Mouse (Mus musculus): ENCODE results near the gene Bin2. TPM values are rescaled to one million over a fixed set of nuclear protein-coding genes. Genes with fewer than 3 reads are reported as not detected.
"Not testable (repeated sequence)": the region's sequence is repeated elsewhere in the genome, so short reads cannot be mapped to it uniquely, and the experiment has no call there.

Bin2 gene
- polyA plus RNA-seq, 1 experiment from 2014 or later: 1.7 TPM

- peak overlapping the region; percentile 50 for H3K4me2 ChIP-seq
- peaks cover 16% of the 10 kb centered on the region for H3K36me3 ChIP-seq (ENCODE audit: poor library complexity, severe bottlenecking)
- no peaks in the 10 kb centered on the region for H3K9me3 ChIP-seq (replicated peaks)
- H3K27me3 ChIP-seq: peaks cover 6% of the 10 kb centered on the region; the same call in 1 of the 2 replicates
- H3K9ac ChIP-seq: no peak overlapping the region
- no peak overlapping the region for H3K27ac ChIP-seq
- peaks cover 25% of the 10 kb centered on the region for H3K4me1 ChIP-seq
- peak overlapping the region; percentile 18 for H3K4me3 ChIP-seq
- WGBS: 10% methylated on average over 16 of the region's 16 CpGs
- ATAC-seq: no peak
Measured at GRCm38 (mm10) chr15:100613584-100613983, 55.8 kb downstream of the Bin2 start.

GRCm38 (mm10) chr15:100612432-100612831, 56.9 kb downstream of the Bin2 start:
- H3K27me3 ChIP-seq: peaks cover 6% of the 10 kb centered on the region; the same call in 1 of the 2 replicates
- H3K9ac ChIP-seq: no peak overlapping the region
- H3K4me3 ChIP-seq: no peak overlapping the region
- peaks cover 4% of the 10 kb centered on the region for H3K36me3 ChIP-seq (ENCODE audit: poor library complexity, severe bottlenecking)
- 70% methylated on average over 2 of the region's 2 CpGs for WGBS
- H3K4me2 ChIP-seq: no peak overlapping the region
- H3K27ac ChIP-seq: no peak overlapping the region
- ATAC-seq: no peak
- peaks cover 25% of the 10 kb centered on the region for H3K4me1 ChIP-seq
- H3K9me3 ChIP-seq (replicated peaks): no peaks in the 10 kb centered on the region

- peaks cover 24% of the 10 kb centered on the region for H3K4me1 ChIP-seq
- H3K36me3 ChIP-seq (ENCODE audit: poor library complexity, severe bottlenecking): 0 out of 2 replicates have a peak, but pooled peaks cover under 1% of the 10 kb centered on the region
- no peak overlapping the region for H3K27ac ChIP-seq
- ATAC-seq: no peak
- peaks cover 6% of the 10 kb centered on the region; the same call in 1 of the 2 replicates for H3K27me3 ChIP-seq
- H3K4me2 ChIP-seq: no peak overlapping the region
- H3K4me3 ChIP-seq: no peak overlapping the region
- 83% methylated on average over 7 of the region's 7 CpGs for WGBS
- no peaks in the 10 kb centered on the region for H3K9me3 ChIP-seq (replicated peaks)
- no peak overlapping the region for H3K9ac ChIP-seq
Measured at GRCm38 (mm10) chr15:100611951-100612350, 57.4 kb downstream of the Bin2 start.

- not testable (repeated sequence) for H3K9me3 ChIP-seq (replicated peaks); H3K4me3 ChIP-seq; H3K27ac ChIP-seq; H3K4me2 ChIP-seq; H3K36me3 ChIP-seq (ENCODE audit: poor library complexity, severe bottlenecking); H3K9ac ChIP-seq; ATAC-seq
- H3K4me1 ChIP-seq: peaks cover 20% of the 10 kb centered on the region
- 89% methylated on average over 8 of the region's 8 CpGs for WGBS
- H3K27me3 ChIP-seq: peaks cover 13% of the 10 kb centered on the region
Measured at GRCm38 (mm10) chr15:100606677-100607076, 62.7 kb downstream of the Bin2 start.

GRCm38 (mm10) chr15:100601669-100602068, 67.7 kb downstream of the Bin2 start:
- Histone ChIP-seq H3K9me3 (replicated peaks) (no peaks in the 10 kb centered on the region), H3K9ac (no peak overlapping the region), H3K27ac (no peak overlapping the region), H3K4me1 (peaks cover 37% of the 10 kb centered on the region), H3K4me2 (no peak overlapping the region), H3K27me3 (peaks cover 19% of the 10 kb centered on the region), H3K4me3 (no peak overlapping the region), H3K36me3 (ENCODE audit: poor library complexity, severe bottlenecking) (no peaks in the 10 kb centered on the region)
- ATAC-seq: no peak
- WGBS: 48% methylated on average over 3 of the region's 3 CpGs

GRCm38 (mm10) chr15:100600696-100601272, 68.6 kb downstream of the Bin2 start:
- H3K9ac ChIP-seq: peak overlapping the region; percentile 93; the same call in 1 of the 2 replicates
- H3K27me3 ChIP-seq: peaks cover 19% of the 10 kb centered on the region
- peak overlapping the region; percentile 85 for H3K4me2 ChIP-seq
- H3K9me3 ChIP-seq (replicated peaks): no peaks in the 10 kb centered on the region
- peak overlapping the region; percentile 77 for H3K4me3 ChIP-seq
- H3K27ac ChIP-seq: no peak overlapping the region
- H3K36me3 ChIP-seq (ENCODE audit: poor library complexity, severe bottlenecking): no peaks in the 10 kb centered on the region
- 20% methylated on average over 21 of the region's 21 CpGs for WGBS
- ATAC-seq: no peak
- peaks cover 37% of the 10 kb centered on the region for H3K4me1 ChIP-seq

GRCm38 (mm10) chr15:100600047-100600695, 69.2 kb downstream of the Bin2 start:
- H3K4me1 ChIP-seq: peaks cover 32% of the 10 kb centered on the region
- H3K9me3 ChIP-seq (replicated peaks): no peaks in the 10 kb centered on the region
- WGBS: 1% methylated on average over 35 of the region's 35 CpGs
- peaks cover 19% of the 10 kb centered on the region for H3K27me3 ChIP-seq
- no peaks in the 10 kb centered on the region for H3K36me3 ChIP-seq (ENCODE audit: poor library complexity, severe bottlenecking)
- peak overlapping the region; percentile 80 for H3K27ac ChIP-seq
- peak overlapping the region; percentile 77 for H3K4me3 ChIP-seq
- ATAC-seq: peak; percentile 75
- H3K9ac ChIP-seq: peak overlapping the region; percentile 93
- H3K4me2 ChIP-seq: peak overlapping the region; percentile 85

- H3K9me3 ChIP-seq (replicated peaks): no peaks in the 10 kb centered on the region
- H3K36me3 ChIP-seq (ENCODE audit: poor library complexity, severe bottlenecking): no peaks in the 10 kb centered on the region
- ATAC-seq: peak; percentile 78
- H3K4me3 ChIP-seq: peak within 1 kb of the TSS; percentile 77
- H3K4me2 ChIP-seq: peak within 1 kb of the TSS; percentile 85
- peaks cover 19% of the 10 kb centered on the region for H3K27me3 ChIP-seq
- 2% methylated on average over 40 of the region's 76 CpGs for WGBS
- H3K9ac ChIP-seq: peak within 1 kb of the TSS; percentile 93
- peak within 1 kb of the TSS; percentile 80 for H3K27ac ChIP-seq
- peaks cover 25% of the 10 kb centered on the region for H3K4me1 ChIP-seq
Measured at GRCm38 (mm10) chr15:100599276-100600046, 69.9 kb downstream of the Bin2 start, which contains the start of gene Pou6f1. TSS of gene Pou6f1 (minus strand) at chr15:100599984.

GRCm38 (mm10) chr15:100598883-100599275, 70.5 kb downstream of the Bin2 start:
- 1% methylated on average over 12 of the region's 12 CpGs for WGBS
- Histone ChIP-seq H3K27me3 (peaks cover 19% of the 10 kb centered on the region), H3K36me3 (ENCODE audit: poor library complexity, severe bottlenecking) (no peaks in the 10 kb centered on the region), H3K9me3 (replicated peaks) (no peaks in the 10 kb centered on the region), H3K4me1 (peaks cover 24% of the 10 kb centered on the region), H3K27ac (peak overlapping the region; percentile 80), H3K4me2 (peak overlapping the region; percentile 85), H3K9ac (peak overlapping the region; percentile 93), H3K4me3 (peak overlapping the region; percentile 77)
- ATAC-seq: peak; percentile 41

GRCm38 (mm10) chr15:100598287-100598882, 71.0 kb downstream of the Bin2 start:
- ATAC-seq: no peak

GRCm38 (mm10) chr15:100592817-100593216, 76.5 kb downstream of the Bin2 start:
- H3K27me3 ChIP-seq: no peaks in the 10 kb centered on the region
- WGBS: 85% methylated on average over 6 of the region's 6 CpGs
- no peak overlapping the region for H3K9ac ChIP-seq
- no peak overlapping the region for H3K4me3 ChIP-seq
- no peak overlapping the region for H3K4me2 ChIP-seq
- ATAC-seq: no peak
- no peaks in the 10 kb centered on the region for H3K9me3 ChIP-seq (replicated peaks)
- no peak overlapping the region for H3K27ac ChIP-seq
- no peaks in the 10 kb centered on the region for H3K4me1 ChIP-seq
- peaks cover 37% of the 10 kb centered on the region for H3K36me3 ChIP-seq (ENCODE audit: poor library complexity, severe bottlenecking)

More at GRCm38 (mm10) chr15:100598287-100598882, 71.0 kb downstream of the Bin2 start:
- WGBS: 29% methylated on average over 9 of the region's 9 CpGs
- Histone ChIP-seq H3K9ac (peak overlapping the region; percentile 93), H3K4me1 (peaks cover 22% of the 10 kb centered on the region), H3K36me3 (ENCODE audit: poor library complexity, severe bottlenecking) (no peaks in the 10 kb centered on the region), H3K9me3 (replicated peaks) (no peaks in the 10 kb centered on the region), H3K4me2 (peak overlapping the region; percentile 85), H3K27ac (0 out of 2 replicates have a peak overlapping the region, but pooled peaks have one; percentile 80), H3K4me3 (peak overlapping the region; percentile 77), H3K27me3 (peaks cover 15% of the 10 kb centered on the region)
